Mouse (Mus musculus): Measurements from ENCODE around the gene Gm3072. TPM values are rescaled to one million over a fixed set of nuclear protein-coding genes. Genes with fewer than 3 reads are reported as not detected.
"Not testable (repeated sequence)": the region's sequence is repeated elsewhere in the genome, so short reads cannot be mapped to it uniquely, and the experiment has no call there.

Gene Gm3072
- polyA plus RNA-seq, 1 experiment from 2014 or later, result not detected

DNA sequence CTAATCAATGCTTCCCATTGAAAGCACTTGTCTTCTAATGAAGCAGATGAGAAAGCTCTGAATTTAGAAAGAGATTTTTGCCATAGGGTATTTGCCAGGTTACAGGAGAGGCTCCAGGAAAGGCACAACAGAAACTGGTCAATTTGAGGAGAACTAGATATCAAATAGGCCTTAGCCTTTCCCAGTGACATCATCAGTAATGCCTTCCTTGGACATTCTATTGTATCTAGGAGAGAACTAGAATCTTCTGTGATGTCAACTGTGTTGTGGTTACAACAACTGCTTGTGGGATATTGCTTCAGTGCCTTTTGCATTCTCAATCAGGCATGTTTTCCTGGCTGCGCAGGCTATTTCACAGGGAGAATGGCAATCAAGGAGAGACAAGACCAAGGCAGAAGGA, 51.5 kb downstream of the Gm3072 start, which contains the start of gene 1700049E17Rik2:
1700049E17Rik2 (plus strand) TSS at position 301 of the 400 bp plus-strand sequence.
- H3K27ac ChIP-seq (replicated peaks; ENCODE audit: low read depth, low read length); H3K4me1 ChIP-seq (ENCODE audit: control insufficient read depth, insufficient read depth, low read length); H3K27me3 ChIP-seq (ENCODE audit: control insufficient read depth, insufficient read depth, low read length); H3K4me3 ChIP-seq (ENCODE audit: low read depth, low read length); H3K4me2 ChIP-seq (ENCODE audit: low read depth, low read length); H3K36me3 ChIP-seq (replicated peaks; ENCODE audit: control insufficient read depth, insufficient read depth, low read depth, low read length); H3K9me3 ChIP-seq (replicated peaks; ENCODE audit: control insufficient read depth, low read length); DNase-seq (ENCODE audit: low spot score); ATAC-seq (replicated peaks; ENCODE audit: insufficient number of reproducible peaks, low FRiP score, low TSS enrichment, low read depth); H3K9ac ChIP-seq (replicated peaks; ENCODE audit: low read length): not testable (repeated sequence)
- WGBS, result no CpG with 5 or more reads among the region's 1 CpGs

Other genes with a start within 250 kb of the Gm3072 start
- gene Gm7945, start 238.2 kb downstream of the Gm3072 start, polyA plus RNA-seq (2014; fragmentation: Nextera tagmentation; extraction: Ambion mirVana), result not detected in 2 replicates
- not detected in 2 replicates for gene Gm6482, start 216.3 kb downstream of the Gm3072 start, polyA plus RNA-seq (2014; fragmentation: Nextera tagmentation; extraction: Ambion mirVana)
- gene Gm7954, start 171.1 kb downstream of the Gm3072 start, polyA plus RNA-seq (2014; fragmentation: Nextera tagmentation; extraction: Ambion mirVana), result not detected in 2 replicates
- gene Gm3486, start 135.1 kb downstream of the Gm3072 start, polyA plus RNA-seq (2014; fragmentation: Nextera tagmentation; extraction: Ambion mirVana), result not detected in 2 replicates
- gene Gm7970, start 69.0 kb downstream of the Gm3072 start, polyA plus RNA-seq (2014; fragmentation: Nextera tagmentation; extraction: Ambion mirVana), result not detected in 2 replicates
- gene 1700049E17Rik2, start 51.4 kb downstream of the Gm3072 start, polyA plus RNA-seq (2014; fragmentation: Nextera tagmentation; extraction: Ambion mirVana), result not detected in 2 replicates
- gene Gm3676, start 21.9 kb upstream of the Gm3072 start, polyA plus RNA-seq (2014; fragmentation: Nextera tagmentation; extraction: Ambion mirVana), result not detected in 2 replicates
- not detected in 2 replicates for gene Gm8068, start 77.3 kb upstream of the Gm3072 start, polyA plus RNA-seq (2014; fragmentation: Nextera tagmentation; extraction: Ambion mirVana)
- not detected in 2 replicates for gene Gm7929, start 126.0 kb upstream of the Gm3072 start, polyA plus RNA-seq (2014; fragmentation: Nextera tagmentation; extraction: Ambion mirVana)
- not detected in 2 replicates for gene Gm47189, start 147.8 kb upstream of the Gm3072 start, polyA plus RNA-seq (2014; fragmentation: Nextera tagmentation; extraction: Ambion mirVana)